Mouse (Mus musculus) forebrain, embryonic 14.5 days (tissue): ENCODE results near the gene Tor1aip1. TPM values are rescaled to one million over a fixed set of nuclear protein-coding genes. Genes with fewer than 3 reads are reported as not detected.
A peak's percentile ranks its signal among the peaks of the same experiment; 100 is the strongest.

ENCODE experiments used
- ATAC-seq: fragments of 200-750 bp; cut with Nextera tagmentation; 2 replicates; pipeline ENCODE4 v1.8.0; 2017; ENCODE audit warnings: mild to moderate bottlenecking, moderate library complexity
- DNase-seq: peaks from one replicate; pipeline ENCODE4 v3.0.0-alpha.2; 2015; ENCODE audit warnings: low spot score
- H3K27ac ChIP-seq: fragments of 300-500 bp; sonication (generic); 2 replicates; pipeline ENCODE4 v1.5.1; 2014; ENCODE audit warnings: low read depth, mild to moderate bottlenecking, control low read depth, low read length, moderate library complexity
- H3K27me3 ChIP-seq: fragments of 300-500 bp; sonication (generic); replicated peaks from 2 replicates; pipeline ENCODE4 v1.6.1; 2014; ENCODE audit warnings: low read length, control low read depth, mixed read lengths; ENCODE audit not compliant: control insufficient read depth, insufficient read depth
- H3K36me3 ChIP-seq: fragments of 300-500 bp; sonication (generic); 2 replicates; pipeline ENCODE4 v1.6.1; 2014; ENCODE audit warnings: low read length, control low read depth; ENCODE audit not compliant: control insufficient read depth, insufficient read depth
- H3K4me1 ChIP-seq: fragments of 300-500 bp; sonication (generic); 2 replicates; pipeline ENCODE4 v1.6.1; 2014; ENCODE audit warnings: antibody characterized with exemption, low read length, control low read depth; ENCODE audit not compliant: control insufficient read depth, insufficient read depth
- H3K4me2 ChIP-seq: fragments of 300-500 bp; sonication (generic); 2 replicates; pipeline ENCODE4 v1.6.1; 2014; ENCODE audit warnings: mild to moderate bottlenecking, control low read depth, low read length
- H3K4me3 ChIP-seq: fragments of 300-500 bp; sonication (generic); 2 replicates; pipeline ENCODE4 v1.5.1; 2014; ENCODE audit warnings: low read depth, low read length, control low read depth
- H3K9ac ChIP-seq: fragments of 300-500 bp; sonication (generic); 2 replicates; pipeline ENCODE4 v1.6.1; 2014; ENCODE audit warnings: mild to moderate bottlenecking, low read length, control low read depth, moderate library complexity
- H3K9me3 ChIP-seq: fragments of 300-500 bp; sonication (generic); replicated peaks from 2 replicates; pipeline ENCODE4 v1.6.1; 2016; ENCODE audit warnings: low read length, control low read depth, mixed read lengths; ENCODE audit not compliant: control insufficient read depth
- WGBS: fragments of 180-500 bp; shearing (Covaris S2); extraction: QIAGEN DNeasy Blood & Tissue Kit; methylation state at CpG from one replicate; pipeline ENCODE4 v1.1.7; 2014; 5-methylcytosine and 5-hydroxymethylcytosine counted together
- polyA plus RNA-seq: library from polyadenylated mRNA; unstranded; fragments of >200 nt; fragmentation: Nextera tagmentation; extraction: Ambion mirVana; gene quantifications from 2 replicates; pipeline ENCODE4 v1.2.1, GENCODE M21; 2014

The Tor1aip1 gene
- polyA plus RNA-seq, 1 experiment from 2014 or later = 24.3 TPM

DNA sequence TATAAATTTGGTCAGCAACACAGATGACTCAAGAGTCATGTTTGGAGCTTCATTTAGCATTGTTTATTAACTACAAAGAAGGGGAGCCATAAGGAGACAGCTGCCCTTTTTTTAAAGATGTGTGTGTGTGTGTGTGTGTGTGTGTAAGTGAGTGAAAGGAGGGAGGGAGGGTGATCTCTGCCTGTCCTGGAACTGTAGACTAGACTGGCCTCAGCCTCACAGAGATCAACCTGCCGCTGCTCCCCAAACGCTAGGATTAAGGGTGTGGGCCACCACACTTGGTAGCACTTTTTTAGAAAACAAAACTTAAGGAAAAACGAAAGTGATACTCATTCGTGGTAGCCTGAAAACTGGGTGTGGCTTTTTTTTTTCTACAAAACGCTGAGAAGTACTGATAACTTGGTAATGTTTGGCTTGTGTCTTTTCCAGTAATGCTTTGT, 884 bp upstream of the Tor1aip1 start:
- Histone ChIP-seq H3K27me3 (no peaks in the 10 kb centered on the region), H3K4me1 (peaks cover 12% of the 10 kb centered on the region), H3K4me2 (no peak overlapping the region), H3K9me3 (no peaks in the 10 kb centered on the region), H3K27ac (no peak overlapping the region), H3K36me3 (peaks cover 17% of the 10 kb centered on the region), H3K9ac (no peak overlapping the region), H3K4me3 (no peak overlapping the region)
- DNase-seq = no peak
- ATAC-seq = no peak
- WGBS = 64% methylated on average over 5 of the region's 5 CpGs

DNA sequence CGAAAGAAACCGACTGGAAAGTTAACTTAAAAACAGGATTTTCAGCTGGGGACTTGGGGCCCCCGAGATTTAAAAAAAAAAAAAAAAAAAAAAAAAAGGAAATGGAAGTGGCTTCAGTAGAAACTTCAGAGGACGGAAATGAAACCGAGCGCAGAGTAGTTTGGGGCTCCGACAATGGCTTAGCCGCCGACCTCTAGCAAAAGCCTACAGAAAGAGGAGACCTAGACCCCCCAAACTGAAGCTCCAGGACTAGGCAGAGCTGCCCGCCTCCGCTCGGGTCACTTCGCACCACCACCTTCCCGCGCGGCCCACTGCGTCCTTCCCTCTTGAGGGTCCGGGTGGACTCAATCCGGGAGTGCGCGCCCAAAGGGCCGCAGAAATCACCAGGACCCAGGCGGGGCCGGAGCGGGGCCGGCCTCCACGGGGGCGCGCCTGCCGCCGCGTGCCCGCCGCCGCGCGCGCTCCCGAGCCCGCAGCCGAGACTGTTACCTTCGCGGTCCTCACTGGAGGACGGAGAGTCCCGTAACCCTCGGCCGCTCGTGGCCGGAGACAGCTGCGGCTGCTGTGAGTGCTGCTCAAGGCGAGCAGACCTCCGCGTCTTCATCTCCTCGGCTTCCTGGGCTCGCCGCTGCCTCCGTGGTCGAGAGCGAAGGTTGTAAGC, 881 bp downstream of the Tor1aip1 start, which contains the start of gene Tor1aip2:
Gene Tor1aip2, plus strand, starts transcription at position 135 of the 661 bp plus-strand sequence.
- peak within 1 kb of the TSS; percentile 99 for H3K27ac ChIP-seq
- peaks cover 32% of the 10 kb centered on the region for H3K36me3 ChIP-seq
- peak within 1 kb of the TSS; percentile 88 for H3K9ac ChIP-seq
- WGBS = under 1% methylated on average over 59 of the region's 59 CpGs
- H3K4me2 ChIP-seq = peak within 1 kb of the TSS; percentile 77
- no peaks in the 10 kb centered on the region for H3K27me3 ChIP-seq
- no peaks in the 10 kb centered on the region for H3K9me3 ChIP-seq
- peaks cover 4% of the 10 kb centered on the region; the same call in 1 of the 2 replicates for H3K4me1 ChIP-seq
- DNase-seq = peak; percentile 83
- ATAC-seq = peak; percentile 74
- peak within 1 kb of the TSS; percentile 73 for H3K4me3 ChIP-seq

DNA sequence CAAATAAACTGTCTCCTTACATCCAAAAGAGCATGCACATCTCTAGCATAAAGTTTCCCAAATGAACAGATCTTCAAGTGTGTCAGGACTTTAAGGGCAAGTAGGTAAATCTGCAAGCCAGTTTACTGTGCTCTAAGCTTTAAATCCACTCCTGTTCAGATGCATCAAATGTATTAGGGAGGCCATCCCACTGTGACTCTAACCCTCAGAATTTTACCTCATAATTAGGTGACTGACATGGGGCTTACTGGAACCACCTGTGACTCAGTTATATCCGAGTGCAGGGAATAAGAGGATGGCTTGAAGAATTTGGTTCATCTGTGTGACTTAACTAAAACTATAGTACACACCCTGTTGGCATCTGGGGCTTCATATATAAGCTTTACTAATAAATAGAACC, 1.6 kb downstream of the Tor1aip1 start:
- H3K36me3 ChIP-seq = peaks cover 39% of the 10 kb centered on the region
- H3K4me2 ChIP-seq = peak overlapping the region; percentile 77
- H3K27ac ChIP-seq = no peak overlapping the region
- no peaks in the 10 kb centered on the region for H3K9me3 ChIP-seq
- peaks cover 4% of the 10 kb centered on the region; the same call in 1 of the 2 replicates for H3K4me1 ChIP-seq
- no peaks in the 10 kb centered on the region for H3K27me3 ChIP-seq
- H3K9ac ChIP-seq = peak overlapping the region; percentile 88
- H3K4me3 ChIP-seq = peak overlapping the region; percentile 73
- ATAC-seq (no peak), DNase-seq (no peak)
- WGBS = 23% methylated on average over 1 of the region's 1 CpGs

DNA sequence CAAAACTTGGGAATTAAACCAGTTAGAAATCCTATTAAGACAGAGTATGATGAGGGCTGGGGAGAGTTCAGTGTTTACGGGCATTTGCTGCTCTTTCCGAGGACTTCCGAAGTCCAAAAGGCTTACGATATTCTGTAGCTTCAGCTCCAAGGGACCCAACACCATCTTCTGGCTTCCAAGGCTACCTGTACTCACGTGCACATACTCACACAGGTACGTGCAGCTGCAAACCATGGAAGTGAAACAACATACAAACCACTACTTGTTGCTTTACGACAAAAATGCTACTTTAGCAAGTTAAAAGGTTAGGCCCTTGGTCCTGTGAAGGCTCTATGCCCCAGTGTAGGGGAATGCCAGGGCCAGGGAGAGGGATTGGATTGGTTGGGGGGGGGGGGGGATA, 2.4 kb downstream of the Tor1aip1 start:
- H3K4me3 ChIP-seq = no peak overlapping the region
- H3K9me3 ChIP-seq = no peaks in the 10 kb centered on the region
- no peaks in the 10 kb centered on the region for H3K27me3 ChIP-seq
- H3K9ac ChIP-seq = no peak overlapping the region
- peaks cover 4% of the 10 kb centered on the region; the same call in 1 of the 2 replicates for H3K4me1 ChIP-seq
- 96% methylated on average over 7 of the region's 7 CpGs for WGBS
- no peak for DNase-seq
- no peak overlapping the region for H3K4me2 ChIP-seq
- no peak overlapping the region for H3K27ac ChIP-seq
- H3K36me3 ChIP-seq = peaks cover 45% of the 10 kb centered on the region
- no peak for ATAC-seq

DNA sequence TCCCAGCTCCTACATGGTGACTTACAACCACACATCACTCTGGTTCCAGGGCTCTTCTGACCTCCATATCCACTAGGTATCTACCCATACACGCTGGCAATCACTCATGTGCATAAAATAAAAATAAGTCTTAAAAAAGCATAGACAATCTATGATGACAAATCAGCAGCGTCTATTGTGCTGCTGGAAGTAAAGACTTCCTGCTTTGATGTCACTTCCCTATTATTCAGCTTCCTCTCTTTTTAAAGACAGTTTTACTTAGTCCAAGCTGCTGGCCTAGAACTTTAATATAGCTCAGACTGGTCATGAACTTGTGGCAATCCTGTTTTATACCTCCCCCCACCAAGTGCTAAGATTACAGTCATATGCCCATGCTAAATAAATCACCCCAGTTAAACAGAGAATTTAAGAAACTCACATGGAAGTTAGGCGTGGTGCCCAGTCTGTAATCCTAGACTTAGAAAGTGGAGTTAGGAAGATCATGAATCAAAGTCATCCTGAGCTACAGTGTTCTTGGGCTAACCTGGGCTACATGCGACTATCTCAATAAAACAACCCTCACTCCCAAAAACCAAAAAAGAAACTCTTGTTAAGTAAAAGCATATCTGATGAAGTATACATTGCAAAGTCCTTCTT, 7.8 kb downstream of the Tor1aip1 start:
- Histone ChIP-seq H3K27me3 (no peaks in the 10 kb centered on the region), H3K36me3 (peaks cover 66% of the 10 kb centered on the region), H3K27ac (no peak overlapping the region), H3K9me3 (no peaks in the 10 kb centered on the region), H3K9ac (no peak overlapping the region), H3K4me3 (no peak overlapping the region), H3K4me1 (no peaks in the 10 kb centered on the region), H3K4me2 (no peak overlapping the region)
- ATAC-seq (no peak), DNase-seq (no peak)
- WGBS = 90% methylated on average over 4 of the region's 4 CpGs

DNA sequence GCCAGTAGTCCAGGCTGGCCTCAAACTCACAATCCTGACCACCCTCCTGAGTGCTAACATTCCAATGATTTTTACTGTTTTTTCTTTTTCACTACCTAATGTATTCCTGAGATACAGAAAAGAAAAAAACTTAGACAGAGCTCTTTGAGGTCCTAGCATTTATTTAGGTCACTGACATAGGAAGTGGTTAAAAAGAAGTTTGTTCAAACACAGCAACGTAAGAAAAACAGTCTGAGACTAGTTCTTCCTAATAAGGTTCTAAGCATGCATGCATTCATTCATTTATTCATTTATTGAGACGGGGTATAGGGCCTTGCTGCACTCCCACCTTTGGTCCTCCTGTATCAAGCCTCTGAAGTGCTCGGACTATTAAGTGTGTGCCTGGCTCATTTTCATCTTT, 8.4 kb downstream of the Tor1aip1 start:
- Histone ChIP-seq H3K4me1 (no peaks in the 10 kb centered on the region), H3K36me3 (peaks cover 61% of the 10 kb centered on the region), H3K27me3 (no peaks in the 10 kb centered on the region), H3K4me2 (no peak overlapping the region), H3K4me3 (no peak overlapping the region), H3K9me3 (no peaks in the 10 kb centered on the region), H3K27ac (no peak overlapping the region), H3K9ac (no peak overlapping the region)
- DNase-seq (no peak), ATAC-seq (no peak)
- WGBS = 92% methylated on average over 3 of the region's 3 CpGs

DNA sequence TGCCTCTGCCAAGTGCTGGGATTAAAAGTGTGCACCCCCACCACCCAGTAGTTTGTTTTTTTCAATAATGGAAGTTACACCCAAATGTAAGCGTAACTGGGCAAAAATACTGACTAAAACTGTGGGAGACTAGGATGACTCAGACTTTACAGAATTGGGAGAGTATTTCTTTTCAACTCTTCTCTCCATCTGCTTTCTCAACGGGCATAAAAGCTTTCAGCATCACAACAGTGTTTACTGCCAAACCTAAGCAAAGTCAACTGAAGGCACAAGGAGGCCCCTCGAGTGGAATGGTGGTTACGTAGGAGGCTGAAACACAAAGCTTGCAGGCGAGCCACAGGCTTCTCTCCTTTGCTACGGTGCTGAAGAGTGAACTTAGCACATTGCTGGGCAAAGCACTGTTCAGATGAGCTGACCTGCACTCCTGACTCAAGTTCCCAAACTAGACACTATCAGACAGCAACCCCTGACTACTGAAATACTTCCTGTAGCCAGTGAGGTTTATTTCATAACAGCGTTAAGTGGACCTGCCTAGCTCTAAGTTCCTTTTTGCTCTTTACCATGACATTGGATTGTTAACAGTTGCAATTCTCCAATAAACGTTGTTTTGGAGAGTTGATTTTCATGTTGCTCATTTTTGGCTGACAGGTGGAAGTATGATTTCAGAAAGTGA, 11.3 kb downstream of the Tor1aip1 start:
- Histone ChIP-seq H3K4me2 (no peak overlapping the region), H3K4me3 (no peak overlapping the region), H3K4me1 (no peaks in the 10 kb centered on the region), H3K36me3 (peaks cover 52% of the 10 kb centered on the region), H3K9me3 (no peaks in the 10 kb centered on the region), H3K9ac (no peak overlapping the region), H3K27me3 (no peaks in the 10 kb centered on the region), H3K27ac (no peak overlapping the region)
- WGBS = 84% methylated on average over 8 of the region's 8 CpGs
- ATAC-seq (no peak), DNase-seq (no peak)

DNA sequence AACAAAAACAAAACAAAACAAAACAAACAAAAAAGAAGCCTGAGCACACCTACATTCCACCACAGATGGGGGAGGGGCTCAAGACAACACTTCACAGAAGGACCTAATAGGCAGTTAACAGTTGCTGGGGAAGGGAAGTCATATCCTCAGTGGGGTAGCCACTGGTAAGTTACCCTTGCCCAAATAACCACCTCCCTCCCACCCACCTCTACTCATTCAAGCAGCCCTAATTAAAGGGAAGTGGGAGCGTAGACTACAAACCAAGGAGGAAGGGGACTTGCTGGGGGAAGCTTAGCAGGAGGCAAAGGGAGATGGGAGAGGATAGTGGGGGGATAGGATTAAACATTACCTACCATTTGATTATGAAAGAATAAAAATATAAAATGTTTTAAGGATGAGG, 15.9 kb downstream of the Tor1aip1 start:
- ATAC-seq (no peak), DNase-seq (no peak)
- Histone ChIP-seq H3K27me3 (no peaks in the 10 kb centered on the region), H3K4me1 (no peaks in the 10 kb centered on the region), H3K9ac (no peak overlapping the region), H3K9me3 (no peaks in the 10 kb centered on the region), H3K4me3 (no peak overlapping the region), H3K36me3 (peaks cover 55% of the 10 kb centered on the region), H3K4me2 (no peak overlapping the region), H3K27ac (no peak overlapping the region)
- WGBS = 93% methylated on average over 1 of the region's 1 CpGs

DNA sequence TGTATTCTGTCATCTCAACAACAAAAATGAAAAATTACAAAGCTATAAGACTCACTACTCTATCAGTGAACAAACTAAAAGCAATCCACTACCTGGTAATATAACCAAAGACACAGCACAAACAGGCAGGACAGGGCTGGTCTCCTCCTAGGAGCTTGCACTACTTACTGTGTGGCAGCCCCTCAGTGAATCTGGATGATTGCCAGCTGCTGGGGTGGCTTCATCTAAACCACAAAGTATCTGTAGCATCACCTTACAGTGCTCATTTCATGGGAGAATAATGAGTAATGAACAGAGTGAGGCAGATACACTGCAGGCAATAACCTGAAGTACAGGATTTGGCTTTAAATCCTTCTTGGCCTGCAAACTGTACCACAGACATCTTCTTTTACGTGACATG, 16.5 kb downstream of the Tor1aip1 start:
- H3K4me3 ChIP-seq = no peak overlapping the region
- H3K9me3 ChIP-seq = no peaks in the 10 kb centered on the region
- no peak for ATAC-seq
- H3K27me3 ChIP-seq = no peaks in the 10 kb centered on the region
- H3K4me1 ChIP-seq = no peaks in the 10 kb centered on the region
- H3K9ac ChIP-seq = no peak overlapping the region
- 96% methylated on average over 1 of the region's 1 CpGs for WGBS
- H3K4me2 ChIP-seq = no peak overlapping the region
- peaks cover 57% of the 10 kb centered on the region for H3K36me3 ChIP-seq
- no peak for DNase-seq
- H3K27ac ChIP-seq = no peak overlapping the region
